Mouse (Mus musculus): ENCODE results near the gene Sema3c. TPM values are rescaled to one million over a fixed set of nuclear protein-coding genes. Genes with fewer than 3 reads are reported as not detected.
A peak's percentile ranks its signal among the peaks of the same experiment; 100 is the strongest.

Gene Sema3c
- polyA plus RNA-seq, 1 experiment from 2014 or later, result 72.0 TPM

GRCm38 (mm10) chr5:17574413-17575182 lies 517 bp downstream of the Sema3c start:
- Histone ChIP-seq H3K4me3 (ENCODE audit: low read depth, low read length) (peak overlapping the region; percentile 59), H3K9me3 (ENCODE audit: control insufficient read depth, low read depth, low read length) (no peaks in the 10 kb centered on the region), H3K27ac (ENCODE audit: low read length) (peak overlapping the region; percentile 88), H3K4me2 (replicated peaks; ENCODE audit: low read depth, low read length) (peak overlapping the region; percentile 80), H3K4me1 (ENCODE audit: control insufficient read depth, insufficient read depth, low read length) (no peaks in the 10 kb centered on the region), H3K36me3 (ENCODE audit: control insufficient read depth, insufficient read depth, low read length) (no peaks in the 10 kb centered on the region), H3K9ac (replicated peaks; ENCODE audit: low read depth, low read length) (peak overlapping the region; percentile 60), H3K27me3 (ENCODE audit: control insufficient read depth, insufficient read depth, low read length) (no peaks in the 10 kb centered on the region)
- under 1% methylated on average over 51 of the region's 59 CpGs for WGBS
- peak; percentile 92 for ATAC-seq (ENCODE audit: insufficient number of reproducible peaks, insufficient read depth, low FRiP score, low read depth)

DNA sequence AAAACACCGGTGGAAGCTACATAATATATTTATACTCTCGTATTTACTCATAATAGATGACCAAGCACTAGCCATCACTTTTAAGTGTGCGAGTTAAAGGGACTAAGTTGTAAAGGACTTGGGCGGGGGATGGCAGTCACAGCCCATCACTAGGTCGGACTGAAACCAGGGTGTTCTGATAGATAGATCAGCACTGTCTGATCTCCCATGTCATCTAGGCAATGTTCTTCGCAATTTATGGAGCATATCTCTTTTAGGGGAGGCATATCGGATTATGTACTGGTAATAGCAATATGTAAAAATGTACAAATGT lies 1.1 kb downstream of the Sema3c start:
- 11% methylated on average over 7 of the region's 7 CpGs for WGBS
- Histone ChIP-seq H3K4me2 (replicated peaks; ENCODE audit: low read depth, low read length) (peak overlapping the region; percentile 80), H3K27ac (ENCODE audit: low read length) (peak overlapping the region; percentile 88), H3K9me3 (ENCODE audit: control insufficient read depth, low read depth, low read length) (no peaks in the 10 kb centered on the region), H3K4me3 (ENCODE audit: low read depth, low read length) (peak overlapping the region; percentile 59), H3K27me3 (ENCODE audit: control insufficient read depth, insufficient read depth, low read length) (no peaks in the 10 kb centered on the region), H3K36me3 (ENCODE audit: control insufficient read depth, insufficient read depth, low read length) (no peaks in the 10 kb centered on the region), H3K9ac (replicated peaks; ENCODE audit: low read depth, low read length) (peak overlapping the region; percentile 60), H3K4me1 (ENCODE audit: control insufficient read depth, insufficient read depth, low read length) (no peaks in the 10 kb centered on the region)
- ATAC-seq (ENCODE audit: insufficient number of reproducible peaks, insufficient read depth, low FRiP score, low read depth), result no peak

GRCm38 (mm10) chr5:17576069-17576468 lies 2.0 kb downstream of the Sema3c start:
- Histone ChIP-seq H3K4me3 (ENCODE audit: low read depth, low read length) (peak overlapping the region; percentile 59), H3K4me1 (ENCODE audit: control insufficient read depth, insufficient read depth, low read length) (no peaks in the 10 kb centered on the region)
- WGBS, result 42% methylated on average over 2 of the region's 2 CpGs

GRCm38 (mm10) chr5:17582047-17582515 lies 8.0 kb downstream of the Sema3c start:
- Histone ChIP-seq H3K4me1 (ENCODE audit: control insufficient read depth, insufficient read depth, low read length) (no peaks in the 10 kb centered on the region), H3K27ac (ENCODE audit: low read length) (no peak overlapping the region), H3K9me3 (ENCODE audit: control insufficient read depth, low read depth, low read length) (no peaks in the 10 kb centered on the region), H3K27me3 (ENCODE audit: control insufficient read depth, insufficient read depth, low read length) (no peaks in the 10 kb centered on the region), H3K4me2 (replicated peaks; ENCODE audit: low read depth, low read length) (no peak overlapping the region), H3K36me3 (ENCODE audit: control insufficient read depth, insufficient read depth, low read length) (no peaks in the 10 kb centered on the region), H3K9ac (replicated peaks; ENCODE audit: low read depth, low read length) (no peak overlapping the region), H3K4me3 (ENCODE audit: low read depth, low read length) (no peak overlapping the region)
- WGBS, result 63% methylated on average over 2 of the region's 2 CpGs
- no peak for ATAC-seq (ENCODE audit: insufficient number of reproducible peaks, insufficient read depth, low FRiP score, low read depth)

More at GRCm38 (mm10) chr5:17576069-17576468, 2.0 kb downstream of the Sema3c start:
- no peak for ATAC-seq (ENCODE audit: insufficient number of reproducible peaks, insufficient read depth, low FRiP score, low read depth)
- no peaks in the 10 kb centered on the region for H3K36me3 ChIP-seq (ENCODE audit: control insufficient read depth, insufficient read depth, low read length)
- no peak overlapping the region for H3K9ac ChIP-seq (replicated peaks; ENCODE audit: low read depth, low read length)
- H3K27me3 ChIP-seq (ENCODE audit: control insufficient read depth, insufficient read depth, low read length), result no peaks in the 10 kb centered on the region
- peak overlapping the region; percentile 80 for H3K4me2 ChIP-seq (replicated peaks; ENCODE audit: low read depth, low read length)
- no peak overlapping the region for H3K27ac ChIP-seq (ENCODE audit: low read length)
- H3K9me3 ChIP-seq (ENCODE audit: control insufficient read depth, low read depth, low read length), result no peaks in the 10 kb centered on the region

GRCm38 (mm10) chr5:17584299-17584945 lies 10.3 kb downstream of the Sema3c start:
- ATAC-seq (ENCODE audit: insufficient number of reproducible peaks, insufficient read depth, low FRiP score, low read depth), result no peak
- no peaks in the 10 kb centered on the region for H3K27me3 ChIP-seq (ENCODE audit: control insufficient read depth, insufficient read depth, low read length)
- no peaks in the 10 kb centered on the region for H3K9me3 ChIP-seq (ENCODE audit: control insufficient read depth, low read depth, low read length)
- H3K9ac ChIP-seq (replicated peaks; ENCODE audit: low read depth, low read length), result no peak overlapping the region
- WGBS, result 54% methylated on average over 2 of the region's 2 CpGs
- no peaks in the 10 kb centered on the region for H3K4me1 ChIP-seq (ENCODE audit: control insufficient read depth, insufficient read depth, low read length)
- no peak overlapping the region for H3K4me3 ChIP-seq (ENCODE audit: low read depth, low read length)
- H3K4me2 ChIP-seq (replicated peaks; ENCODE audit: low read depth, low read length), result no peak overlapping the region
- no peaks in the 10 kb centered on the region for H3K36me3 ChIP-seq (ENCODE audit: control insufficient read depth, insufficient read depth, low read length)
- H3K27ac ChIP-seq (ENCODE audit: low read length), result no peak overlapping the region

DNA sequence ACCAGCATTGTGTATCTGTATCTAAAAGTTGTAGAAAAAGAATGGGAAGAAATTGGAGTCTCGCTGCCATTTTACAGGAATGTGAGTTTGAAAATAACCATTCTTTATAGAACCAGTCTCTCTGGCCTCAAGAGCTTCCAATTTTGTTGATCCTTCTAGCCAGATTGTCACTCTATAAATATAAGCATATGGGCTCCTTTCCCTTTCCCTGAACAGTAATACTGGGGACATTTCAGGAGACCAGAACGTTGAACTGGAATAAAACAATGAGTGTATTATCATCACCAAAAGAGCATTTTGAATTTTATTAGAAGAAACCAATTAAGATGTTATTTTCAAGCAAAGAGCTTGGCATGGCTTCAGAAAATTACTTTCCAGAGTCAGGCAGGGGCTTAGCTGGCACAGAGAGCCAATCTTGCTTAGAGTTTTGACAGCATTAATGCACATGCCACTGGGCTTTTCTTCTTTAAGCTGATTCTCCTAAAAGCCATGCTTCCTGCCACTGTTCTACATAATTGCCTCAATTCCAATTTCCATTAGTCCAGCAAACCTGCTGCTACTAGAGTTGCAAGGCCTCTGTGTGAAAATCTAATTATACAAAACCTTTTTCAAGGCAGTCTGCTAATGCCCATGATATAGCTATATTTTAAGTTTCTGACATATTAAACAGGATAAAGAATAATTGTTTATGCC lies 12.6 kb downstream of the Sema3c start:
- H3K9me3 ChIP-seq (ENCODE audit: control insufficient read depth, low read depth, low read length), result no peaks in the 10 kb centered on the region
- no peak overlapping the region for H3K9ac ChIP-seq (replicated peaks; ENCODE audit: low read depth, low read length)
- no peaks in the 10 kb centered on the region for H3K27me3 ChIP-seq (ENCODE audit: control insufficient read depth, insufficient read depth, low read length)
- no peak for ATAC-seq (ENCODE audit: insufficient number of reproducible peaks, insufficient read depth, low FRiP score, low read depth)
- no peaks in the 10 kb centered on the region for H3K4me1 ChIP-seq (ENCODE audit: control insufficient read depth, insufficient read depth, low read length)
- H3K27ac ChIP-seq (ENCODE audit: low read length), result no peak overlapping the region
- no peak overlapping the region for H3K4me3 ChIP-seq (ENCODE audit: low read depth, low read length)
- H3K36me3 ChIP-seq (ENCODE audit: control insufficient read depth, insufficient read depth, low read length), result no peaks in the 10 kb centered on the region
- 75% methylated on average over 2 of the region's 2 CpGs for WGBS
- H3K4me2 ChIP-seq (replicated peaks; ENCODE audit: low read depth, low read length), result no peak overlapping the region

DNA sequence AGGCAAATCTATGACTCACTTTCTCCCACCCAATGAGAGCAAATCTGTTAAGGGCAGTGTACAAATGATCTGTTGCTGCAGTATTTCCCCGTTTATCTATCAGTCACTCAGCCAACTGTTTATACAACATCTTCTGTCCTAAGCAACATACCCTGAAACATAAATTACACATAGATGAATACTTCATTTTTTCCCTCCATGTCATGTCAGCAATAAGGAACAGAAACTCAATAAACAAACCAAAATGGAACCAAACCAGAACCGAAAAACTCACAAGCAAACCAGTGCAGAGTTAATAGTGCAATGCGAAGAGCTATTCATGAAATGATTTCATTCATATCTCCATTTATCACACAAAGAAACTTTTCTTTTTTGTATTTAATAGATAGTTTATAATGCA lies 17.8 kb downstream of the Sema3c start:
- no peak overlapping the region for H3K27ac ChIP-seq (ENCODE audit: low read length)
- H3K4me1 ChIP-seq (ENCODE audit: control insufficient read depth, insufficient read depth, low read length), result no peaks in the 10 kb centered on the region
- H3K36me3 ChIP-seq (ENCODE audit: control insufficient read depth, insufficient read depth, low read length), result no peaks in the 10 kb centered on the region
- H3K27me3 ChIP-seq (ENCODE audit: control insufficient read depth, insufficient read depth, low read length), result no peaks in the 10 kb centered on the region
- no peak overlapping the region for H3K9ac ChIP-seq (replicated peaks; ENCODE audit: low read depth, low read length)
- H3K4me3 ChIP-seq (ENCODE audit: low read depth, low read length), result no peak overlapping the region
- no peaks in the 10 kb centered on the region for H3K9me3 ChIP-seq (ENCODE audit: control insufficient read depth, low read depth, low read length)
- WGBS, result 75% methylated on average over 3 of the region's 3 CpGs
- no peak for ATAC-seq (ENCODE audit: insufficient number of reproducible peaks, insufficient read depth, low FRiP score, low read depth)
- H3K4me2 ChIP-seq (replicated peaks; ENCODE audit: low read depth, low read length), result no peak overlapping the region

DNA sequence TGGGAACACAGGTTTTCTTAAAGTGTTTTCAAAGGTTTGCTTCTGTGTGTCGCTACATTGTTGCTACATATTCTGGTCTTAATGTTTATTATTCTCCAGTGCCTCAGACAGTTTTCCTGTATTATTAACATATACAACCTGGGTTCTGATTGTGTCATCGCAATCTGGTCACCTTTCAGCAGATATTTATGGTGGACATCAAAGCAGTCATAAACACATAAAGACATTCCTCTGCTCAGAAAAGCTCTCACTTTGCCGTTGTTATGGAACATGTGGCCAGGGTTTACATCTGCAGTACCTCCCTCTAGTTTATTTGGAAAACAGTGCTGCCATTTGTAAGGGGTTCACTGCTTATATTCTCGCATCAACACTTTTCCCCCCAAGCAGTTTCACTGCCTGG lies 27.6 kb downstream of the Sema3c start:
- Histone ChIP-seq H3K27me3 (ENCODE audit: control insufficient read depth, insufficient read depth, low read length) (no peaks in the 10 kb centered on the region), H3K4me2 (replicated peaks; ENCODE audit: low read depth, low read length) (no peak overlapping the region), H3K4me3 (ENCODE audit: low read depth, low read length) (no peak overlapping the region), H3K9ac (replicated peaks; ENCODE audit: low read depth, low read length) (no peak overlapping the region), H3K27ac (ENCODE audit: low read length) (no peak overlapping the region), H3K4me1 (ENCODE audit: control insufficient read depth, insufficient read depth, low read length) (no peaks in the 10 kb centered on the region), H3K36me3 (ENCODE audit: control insufficient read depth, insufficient read depth, low read length) (no peaks in the 10 kb centered on the region), H3K9me3 (ENCODE audit: control insufficient read depth, low read depth, low read length) (no peaks in the 10 kb centered on the region)
- ATAC-seq (ENCODE audit: insufficient number of reproducible peaks, insufficient read depth, low FRiP score, low read depth), result no peak
- 43% methylated on average over 4 of the region's 4 CpGs for WGBS
